ENCODE assay signal across 8 mouse cellular contexts in the genomic region with DNA sequence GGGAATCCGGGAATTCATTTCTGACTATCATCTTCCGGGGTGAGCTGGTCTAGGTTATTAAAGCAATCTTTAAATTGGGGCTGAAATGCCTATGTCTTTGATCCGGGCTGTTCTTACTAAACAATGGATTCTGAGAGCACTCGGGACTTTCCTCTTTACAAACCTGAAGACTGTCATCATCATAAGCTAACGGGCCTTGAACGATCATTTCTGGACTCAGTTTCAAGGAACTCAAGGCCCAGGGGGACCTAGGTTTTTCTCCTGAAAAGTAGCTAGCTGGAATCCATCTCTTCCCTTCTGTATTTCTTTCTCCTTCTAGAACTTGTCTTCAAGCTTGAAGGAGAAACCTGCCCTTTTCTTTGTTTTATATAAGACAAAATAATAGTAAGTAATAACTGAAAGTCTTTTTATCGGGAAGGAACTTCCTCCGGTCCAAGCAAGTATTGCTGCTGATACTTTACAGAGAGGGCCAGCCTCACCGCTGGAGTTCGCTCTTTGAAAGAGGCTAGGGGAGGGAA. TPM values are rescaled to one million over a fixed set of nuclear protein-coding genes. Genes with fewer than 3 reads are reported as not detected.
DNase-seq lines count a peak whose midpoint lies in the region; ATAC-seq and TF ChIP-seq lines count a peak whose summit lies in the region.

No protein-coding gene starts in this region.

- no peaks in the 10 kb centered on the region for H3K36me3 ChIP-seq in kidney, embryonic 14.5 days (ENCODE audit: control insufficient read depth, insufficient read depth, low read length)
- H3K36me3 ChIP-seq in hindbrain, embryonic 14.5 days (replicated peaks; ENCODE audit: control insufficient read depth, insufficient read depth) = no peaks in the 10 kb centered on the region
- no peaks in the 10 kb centered on the region for H3K36me3 ChIP-seq in midbrain, embryonic 13.5 days

- peak overlapping the region; percentile 96 for H3K4me2 ChIP-seq in kidney, embryonic 14.5 days (replicated peaks; ENCODE audit: low read depth, low read length)
- peak overlapping the region; percentile 91 for H3K4me2 ChIP-seq in hindbrain, embryonic 14.5 days (replicated peaks)
- H3K4me2 ChIP-seq in midbrain, embryonic 13.5 days (replicated peaks) = peak overlapping the region; percentile 88

- ATAC-seq in kidney, embryonic 14.5 days (ENCODE audit: low FRiP score, low TSS enrichment) = no peak
- no peak for ATAC-seq in hindbrain, embryonic 14.5 days (ENCODE audit: low FRiP score)
- no peak for ATAC-seq in midbrain, embryonic 13.5 days
- ATAC-seq in frontal cortex, adult (ENCODE audit: low TSS enrichment) = no peak

- no peaks in the 10 kb centered on the region for H3K9me3 ChIP-seq in kidney, embryonic 14.5 days (ENCODE audit: control insufficient read depth, low read length)
- H3K9me3 ChIP-seq in hindbrain, embryonic 14.5 days (ENCODE audit: control insufficient read depth, low read length) = no peaks in the 10 kb centered on the region
- no peaks in the 10 kb centered on the region for H3K9me3 ChIP-seq in midbrain, embryonic 13.5 days

- no peak for TF ChIP-seq POLR2A in cortical plate, adult 2 months (IDR thresholded peaks at IDR 0.05; ENCODE audit: extremely low read depth, insufficient read depth, low read length)

- WGBS in kidney, embryonic 14.5 days = 17% methylated on average over 10 of the region's 10 CpGs
- 22% methylated on average over 10 of the region's 10 CpGs for WGBS in hindbrain, embryonic 14.5 days
- 17% methylated on average over 10 of the region's 10 CpGs for WGBS in midbrain, embryonic 13.5 days

- H3K4me1 ChIP-seq in kidney, embryonic 14.5 days (ENCODE audit: control insufficient read depth, insufficient read depth, low read length) = peaks cover 10% of the 10 kb centered on the region; the same call in 1 of the 2 replicates
- no peaks in the 10 kb centered on the region; the same call in 1 of the 2 replicates for H3K4me1 ChIP-seq in cortical plate, adult 2 months (ENCODE audit: control insufficient read depth, insufficient read depth, low read length)
- no peaks in the 10 kb centered on the region; the same call in 1 of the 2 replicates for H3K4me1 ChIP-seq in hindbrain, embryonic 14.5 days (replicated peaks; ENCODE audit: control insufficient read depth, insufficient read depth, low read length)
- peaks cover 23% of the 10 kb centered on the region for H3K4me1 ChIP-seq in midbrain, embryonic 13.5 days (replicated peaks)

- no peak for DNase-seq in kidney, postnatal 4 days
- no peak for DNase-seq in hindbrain, embryonic 14.5 days (ENCODE audit: low spot score)
- DNase-seq in spleen, postnatal 36 days (ENCODE audit: low spot score in 2 of 2) = no peak
- no peak for DNase-seq in spleen, adult 18-20 months

- H3K4me3 ChIP-seq in kidney, embryonic 14.5 days (ENCODE audit: low read length) = peak overlapping the region; percentile 70
- peak overlapping the region; percentile 53 for H3K4me3 ChIP-seq in cortical plate, adult 2 months (ENCODE audit: insufficient read depth, low read length)
- H3K4me3 ChIP-seq in hindbrain, embryonic 14.5 days (replicated peaks; ENCODE audit: low read length) = peak overlapping the region; percentile 85
- H3K4me3 ChIP-seq in midbrain, embryonic 13.5 days (replicated peaks) = peak overlapping the region; percentile 73

- no peak for TF ChIP-seq CTCF in cortical plate, adult 2 months (IDR thresholded peaks at IDR 0.05; ENCODE audit: extremely low read depth, insufficient read depth, low read length)

- H3K27ac ChIP-seq in kidney, embryonic 14.5 days (ENCODE audit: low read depth, low read length) = peak overlapping the region; percentile 38; the same call in 1 of the 2 replicates
- H3K27ac ChIP-seq in cortical plate, adult 2 months (ENCODE audit: insufficient read depth, low read length) = peak overlapping the region; percentile 30; the same call in 1 of the 2 replicates
- H3K27ac ChIP-seq in hindbrain, embryonic 14.5 days = peak overlapping the region; percentile 1; the same call in 1 of the 2 replicates
- H3K27ac ChIP-seq in midbrain, embryonic 13.5 days = peak overlapping the region; percentile 89; the same call in 1 of the 2 replicates

- peak overlapping the region; percentile 35; the same call in 1 of the 2 replicates for H3K9ac ChIP-seq in kidney, embryonic 14.5 days (ENCODE audit: low read depth, low read length)
- H3K9ac ChIP-seq in hindbrain, embryonic 14.5 days = peak overlapping the region; percentile 93
- peak overlapping the region; percentile 88 for H3K9ac ChIP-seq in midbrain, embryonic 13.5 days (replicated peaks)

- peaks cover 26% of the 10 kb centered on the region for H3K27me3 ChIP-seq in kidney, embryonic 14.5 days (ENCODE audit: control insufficient read depth, insufficient read depth, low read length)
- peaks cover 5% of the 10 kb centered on the region; the same call in 1 of the 2 replicates for H3K27me3 ChIP-seq in hindbrain, embryonic 14.5 days (ENCODE audit: control insufficient read depth, insufficient read depth, low read length)
- H3K27me3 ChIP-seq in midbrain, embryonic 13.5 days = peaks cover 38% of the 10 kb centered on the region

RNA-seq across cellular contexts. Expression of a gene that starts 11.2 kb away (rescaled TPM):
- polyA plus RNA-seq in kidney, embryonic 14.5 days (2014; fragmentation: Nextera tagmentation; extraction: Ambion mirVana) = 33.3 and 36.7 TPM in 2 replicates
- 22.7 and 29.2 TPM in 2 replicates for polyA plus RNA-seq in cortical plate, adult 2 months (2012; rRNA removed)
- polyA plus RNA-seq in hindbrain, embryonic 14.5 days (2014; fragmentation: Nextera tagmentation; extraction: Ambion mirVana) = 48.1 and 49.8 TPM in 2 replicates
- polyA plus RNA-seq in midbrain, embryonic 13.5 days (2015; fragmentation: Nextera tagmentation; extraction: Ambion mirVana) = 25.8 and 28.7 TPM in 2 replicates

RNA-seq across cellular contexts. Expression of a gene that starts 58.5 kb away (rescaled TPM):
- polyA plus RNA-seq in kidney, embryonic 14.5 days (2014; fragmentation: Nextera tagmentation; extraction: Ambion mirVana) = 41.5 and 54.4 TPM in 2 replicates
- polyA plus RNA-seq in cortical plate, adult 2 months (2012; rRNA removed) = 55.0 and 55.4 TPM in 2 replicates
- polyA plus RNA-seq in hindbrain, embryonic 14.5 days (2014; fragmentation: Nextera tagmentation; extraction: Ambion mirVana) = 68.3 and 76.8 TPM in 2 replicates
- polyA plus RNA-seq in midbrain, embryonic 13.5 days (2015; fragmentation: Nextera tagmentation; extraction: Ambion mirVana) = 64.3 and 72.0 TPM in 2 replicates

RNA-seq across cellular contexts. Expression of a gene that starts 59.2 kb away (rescaled TPM):
- polyA plus RNA-seq in kidney, embryonic 14.5 days (2014; fragmentation: Nextera tagmentation; extraction: Ambion mirVana) = 1.8 and 3.7 TPM in 2 replicates
- polyA plus RNA-seq in cortical plate, adult 2 months (2012; rRNA removed) = not detected in 2 replicates
- 2.5 and 2.9 TPM in 2 replicates for polyA plus RNA-seq in hindbrain, embryonic 14.5 days (2014; fragmentation: Nextera tagmentation; extraction: Ambion mirVana)
- polyA plus RNA-seq in midbrain, embryonic 13.5 days (2015; fragmentation: Nextera tagmentation; extraction: Ambion mirVana) = 1.8 and 2.5 TPM in 2 replicates

Comparison
In these comparisons a context has a peak if more than half of its experiments do, and no peak if none do; other contexts are left out.
1. H3K27ac ChIP-seq: peak in every context shown above with its lines; median percentile 89 in midbrain, embryonic 13.5 days; 38 in kidney, embryonic 14.5 days; 30 in cortical plate, adult 2 months; 1 in hindbrain, embryonic 14.5 days.
2. H3K9ac ChIP-seq: peak in every context shown above with its lines; median percentile 93 in hindbrain, embryonic 14.5 days; 88 in midbrain, embryonic 13.5 days; 35 in kidney, embryonic 14.5 days.